Mouse (Mus musculus) heart, adult 9 months (tissue): ENCODE data around the gene Mov10.
"Not testable (repeated sequence)": the region's sequence is repeated elsewhere in the genome, so short reads cannot be mapped to it uniquely, and the experiment has no call there.

Source experiments
- DNase-seq, 2 experiments: peaks; one replicate each; pipeline ENCODE4 v3.0.0; 2022; ENCODE audit warnings: low spot score in 2 of 2

Gene Mov10

GRCm38 (mm10) chr3:104817991-104818748, at the start of gene Mov10:
TSS of gene Mov10 (minus strand) at chr3:104818563.
- DNase-seq, result peak; percentile 70 to 72

- DNase-seq, result not testable (repeated sequence)
Measured at GRCm38 (mm10) chr3:104866674-104867073, 48.3 kb upstream of the Mov10 start.

DNA sequence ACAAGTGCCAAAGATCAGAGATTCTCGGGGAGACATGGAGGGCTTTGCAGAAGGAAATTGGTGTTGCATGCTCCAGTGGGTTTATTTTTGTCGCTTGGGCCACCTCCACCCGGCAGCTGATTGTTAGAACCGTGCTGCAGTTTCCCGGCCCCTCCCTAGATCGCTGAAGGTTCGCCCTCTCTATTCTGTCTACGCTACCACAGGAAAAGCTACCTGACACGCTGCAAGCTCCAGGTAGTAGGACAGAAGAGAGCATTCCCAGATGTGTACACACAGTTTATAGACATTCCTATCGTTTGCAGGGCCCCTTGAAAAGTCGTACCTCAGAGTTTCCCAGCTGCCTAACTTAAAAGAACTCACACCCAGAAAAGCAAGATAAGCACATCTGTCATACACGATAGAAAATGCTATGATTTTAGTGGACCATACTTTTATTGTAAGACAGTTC, 47.0 kb upstream of the Mov10 start:
- DNase-seq, result no peak

GRCm38 (mm10) chr3:104864651-104865340, 46.4 kb upstream of the Mov10 start:
- DNase-seq, result peak; percentile 88 to 89

DNA sequence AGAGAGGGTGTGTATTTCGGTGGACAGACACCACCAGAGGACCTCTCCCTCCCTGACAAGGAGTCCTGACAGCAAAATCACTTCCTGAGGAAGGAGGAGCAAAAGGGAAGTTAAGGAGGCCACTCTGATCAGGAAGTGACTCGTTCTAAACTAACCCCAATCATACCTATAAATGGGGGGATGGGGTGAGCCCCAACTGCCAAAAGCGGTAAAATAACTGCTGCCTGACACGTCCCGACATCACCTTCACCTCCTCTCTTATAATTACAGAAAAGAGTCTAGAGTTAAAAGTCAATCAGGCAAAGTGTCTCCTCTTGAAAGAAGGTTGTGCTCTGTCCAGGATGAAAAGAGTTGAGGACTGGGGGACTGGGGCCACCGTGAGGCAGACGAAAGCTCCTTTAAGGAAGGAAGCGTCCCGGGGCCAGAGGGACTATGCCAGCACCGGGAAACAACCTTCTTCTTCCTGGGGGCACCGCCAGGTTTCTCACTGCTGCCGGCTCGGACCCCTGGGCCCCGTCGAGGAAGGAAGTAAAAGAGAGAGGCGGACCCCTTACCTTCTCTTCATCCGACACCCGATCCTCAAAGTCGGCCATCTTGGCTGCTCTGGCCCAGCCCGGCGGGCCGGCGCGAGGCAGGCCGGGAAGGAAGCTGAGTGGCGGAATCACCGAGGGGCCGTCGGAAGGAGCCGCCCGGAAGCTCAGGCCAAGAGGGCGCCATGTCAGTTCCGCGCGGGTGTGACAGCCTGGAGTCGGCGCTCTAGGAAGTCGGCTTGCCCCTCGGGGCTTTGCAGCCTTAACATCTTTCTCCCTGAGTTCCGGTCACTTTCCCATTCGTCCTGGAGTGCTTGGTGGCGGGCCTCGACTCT, 45.7 kb upstream of the Mov10 start, which contains the start of the genes St7l and Capza1:
Gene St7l, plus strand, starts transcription at position 220 of the 865 bp plus-strand sequence.
Gene Capza1, minus strand, starts transcription at position 720 of the 865 bp plus-strand sequence.
- DNase-seq, result peak; percentile 88 to 90

DNA sequence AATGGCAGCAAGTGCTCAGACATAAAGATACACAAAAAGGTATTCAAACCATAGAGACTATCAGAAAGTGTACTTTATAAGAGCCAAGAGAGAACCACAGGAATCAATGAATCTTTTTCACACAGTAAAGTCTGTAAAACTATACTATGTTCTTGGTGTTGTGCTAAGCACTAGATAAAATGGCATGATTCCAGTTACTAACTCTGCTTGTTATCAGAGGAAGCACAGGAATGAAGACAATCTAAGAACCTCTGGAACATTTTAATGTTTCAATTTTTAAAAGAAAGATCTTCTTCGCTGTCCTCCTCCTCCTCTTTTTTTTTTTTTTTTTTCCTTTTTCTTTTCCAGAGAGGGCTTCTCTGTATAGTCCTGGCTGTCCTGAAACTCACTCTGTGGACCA, 40.2 kb upstream of the Mov10 start:
- DNase-seq, result no peak

- no peak for DNase-seq
Measured at GRCm38 (mm10) chr3:104856106-104856505, 37.7 kb upstream of the Mov10 start.

DNA sequence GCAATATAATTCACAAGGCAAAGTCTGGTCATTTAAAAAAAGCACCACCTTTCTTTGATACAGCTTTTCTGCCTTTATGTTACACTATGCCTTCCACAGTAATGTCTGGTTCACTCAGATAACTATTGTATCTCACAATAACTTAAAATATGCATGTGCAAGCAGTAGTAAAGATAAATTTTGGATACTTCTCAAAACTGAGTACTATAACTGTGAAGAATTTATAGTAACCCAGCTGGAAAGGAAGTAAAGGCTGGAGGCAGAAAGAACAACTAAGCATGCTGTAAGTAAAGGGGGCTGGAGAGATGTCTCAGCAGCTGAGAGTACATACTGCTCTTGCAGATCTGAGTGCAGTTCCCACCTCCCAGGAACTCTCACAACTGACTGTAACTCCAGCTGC, 36.5 kb upstream of the Mov10 start:
- no peak for DNase-seq

- DNase-seq, result no peak
Measured at GRCm38 (mm10) chr3:104854465-104854864, 36.1 kb upstream of the Mov10 start.

DNA sequence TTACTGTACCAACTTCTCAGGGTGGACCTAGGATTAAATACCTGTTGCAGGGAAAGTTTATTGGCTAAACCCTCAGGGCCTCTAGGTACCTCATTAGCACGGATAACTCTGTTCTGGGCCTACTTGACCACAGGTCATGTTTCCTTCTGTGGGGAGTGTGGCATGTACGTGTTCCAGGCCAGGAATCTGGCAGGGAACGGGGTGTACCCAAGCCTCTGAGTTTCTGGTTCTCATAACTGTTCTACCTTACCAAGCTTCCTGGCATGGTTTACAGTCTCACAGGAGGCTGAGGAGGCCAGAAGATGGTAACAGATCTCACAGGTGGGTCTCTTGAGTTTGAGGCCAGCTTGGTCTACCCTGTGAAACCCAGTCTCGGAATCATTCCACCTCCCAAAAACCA, 28.2 kb upstream of the Mov10 start:
- no peak for DNase-seq

GRCm38 (mm10) chr3:104841049-104841448, 22.7 kb upstream of the Mov10 start:
- DNase-seq, result no peak

DNA sequence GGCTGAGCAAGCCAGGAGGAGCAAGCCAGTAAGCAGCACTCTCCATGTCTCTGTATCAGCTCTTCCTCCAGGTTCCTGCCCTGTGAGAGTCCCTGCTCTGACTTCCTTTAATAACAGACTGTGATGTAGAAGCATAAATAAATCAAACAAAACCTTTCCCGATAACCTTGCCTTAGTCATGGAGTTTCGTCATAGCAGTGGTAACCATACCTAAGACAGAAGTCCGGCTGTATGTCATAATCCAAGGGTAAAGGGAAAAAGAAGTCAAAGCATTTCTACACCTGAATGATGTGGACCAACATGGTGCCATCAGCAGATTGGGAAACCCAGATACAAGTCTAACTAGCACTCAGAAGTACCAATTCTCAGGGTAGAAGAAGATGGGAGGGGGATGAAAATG, 17.4 kb upstream of the Mov10 start:
- no peak for DNase-seq

DNA sequence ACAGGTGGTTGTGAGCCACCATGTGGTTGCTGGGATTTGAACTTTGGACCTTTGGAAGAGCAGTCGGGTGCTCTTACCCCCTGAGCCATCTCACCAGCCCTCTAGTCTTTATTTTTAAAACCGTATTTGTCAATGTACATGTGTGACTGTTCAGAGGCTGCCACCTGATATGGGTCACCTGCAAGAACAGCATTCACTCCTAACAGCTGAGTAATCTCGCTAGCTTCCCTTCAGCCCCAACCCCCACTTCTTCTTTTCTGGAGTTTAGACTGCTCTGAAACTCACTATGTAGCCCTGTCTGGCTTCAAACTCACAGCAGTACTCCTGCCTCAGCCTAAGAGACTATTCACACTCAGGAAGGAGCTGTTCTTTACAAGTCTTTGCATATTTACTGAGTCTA, 4.0 kb upstream of the Mov10 start:
- no peak for DNase-seq

- DNase-seq, result no peak
Measured at GRCm38 (mm10) chr3:104820426-104820825, 2.1 kb upstream of the Mov10 start.

DNA sequence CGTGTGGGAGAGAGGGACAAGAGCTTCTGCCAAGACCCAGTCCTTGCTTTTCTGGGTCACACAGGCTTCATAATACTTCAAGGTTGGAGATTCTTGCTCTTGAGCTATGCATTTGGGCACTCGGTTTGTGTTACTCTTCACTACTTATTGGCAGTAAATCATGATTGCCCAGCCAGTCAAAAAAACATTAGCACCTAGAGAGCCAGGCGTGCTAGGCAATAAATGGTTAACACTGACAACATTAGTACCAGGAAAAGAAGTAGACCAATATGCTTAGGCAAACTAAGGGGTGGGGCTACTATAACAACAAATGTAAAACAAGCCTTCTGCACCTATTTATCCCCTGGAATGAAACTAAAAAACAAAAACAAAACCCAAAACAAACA, 379 bp upstream of the Mov10 start:
- peak in 1 of 2 experiments; percentile 15 for DNase-seq

DNA sequence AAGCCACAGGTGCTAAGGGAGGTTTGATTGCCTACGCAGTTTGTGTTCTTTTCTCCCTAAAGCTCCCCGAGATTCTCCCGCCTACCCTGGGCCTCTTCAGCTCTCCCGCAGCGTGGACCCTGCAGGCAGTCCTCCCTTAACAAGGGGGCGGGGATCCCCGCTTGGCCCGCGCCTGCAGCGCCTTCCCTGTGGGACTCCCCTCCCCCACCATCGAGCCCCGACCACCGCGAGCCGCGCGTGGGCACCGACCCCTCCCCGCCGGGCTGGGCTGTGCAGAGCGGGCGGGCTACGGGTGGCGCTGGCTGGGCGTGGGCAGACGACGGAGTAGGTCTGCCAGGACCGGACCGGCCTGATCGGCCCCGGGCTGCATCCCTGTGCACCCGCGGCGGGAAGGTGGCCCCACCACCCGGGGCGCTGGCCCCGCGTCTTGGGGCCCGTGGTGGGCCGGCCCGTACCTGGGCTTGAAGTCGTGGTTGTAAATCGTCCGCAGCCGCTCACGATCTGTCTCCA, 827 bp downstream of the Mov10 start:
- peak; percentile 46 to 58 for DNase-seq

GRCm38 (mm10) chr3:104816130-104816529, 2.2 kb downstream of the Mov10 start:
- no peak for DNase-seq

GRCm38 (mm10) chr3:104815346-104815745, 3.0 kb downstream of the Mov10 start:
- DNase-seq, result no peak

- no peak for DNase-seq
Measured at GRCm38 (mm10) chr3:104814746-104815145, 3.6 kb downstream of the Mov10 start.

- DNase-seq, result not testable (repeated sequence)
Measured at GRCm38 (mm10) chr3:104813227-104813626, 5.1 kb downstream of the Mov10 start.

- DNase-seq, result no peak
Measured at GRCm38 (mm10) chr3:104812254-104812653, 6.1 kb downstream of the Mov10 start.

GRCm38 (mm10) chr3:104811752-104812151, 6.6 kb downstream of the Mov10 start:
- no peak for DNase-seq
